Mouse (Mus musculus): ENCODE measurements at regions not wholly inside any gene's neighbourhood (a gene's known extent, or its start where the extent isn't known, plus 50 kb on each side); places are given as distances from the start of the nearest gene placed in this dataset.

GRCm38 (mm10) chr8:89634864-89635263 lies 590.9 kb upstream of the Sall1 start:
- H3K9me3 ChIP-seq (replicated peaks; ENCODE audit: low read length), result no peaks in the 10 kb centered on the region
- 90% methylated on average over 2 of the region's 2 CpGs for WGBS

GRCm38 (mm10) chr8:89632304-89632703 lies 588.3 kb upstream of the Sall1 start:
- Histone ChIP-seq H3K9ac (ENCODE audit: low read depth, low read length) (no peak overlapping the region), H3K4me3 (replicated peaks; ENCODE audit: low read depth, low read length) (no peak overlapping the region), H3K4me2 (ENCODE audit: low read length) (no peak overlapping the region), H3K27me3 (ENCODE audit: insufficient read depth, low read length) (no peaks in the 10 kb centered on the region), H3K4me1 (replicated peaks; ENCODE audit: insufficient read depth, low read length) (no peaks in the 10 kb centered on the region), H3K27ac (no peak overlapping the region), H3K9me3 (replicated peaks; ENCODE audit: low read length) (no peaks in the 10 kb centered on the region), H3K36me3 (ENCODE audit: insufficient read depth, low read length) (no peaks in the 10 kb centered on the region)
- WGBS, result 54% methylated on average over 5 of the region's 5 CpGs
- TF ChIP-seq CTCF (IDR thresholded peaks at IDR 0.05; ENCODE audit: low read depth), result no peak
- no peak for ATAC-seq (replicated peaks; ENCODE audit: low FRiP score, low read depth)
- no peak for DNase-seq (ENCODE audit: low spot score)

More at GRCm38 (mm10) chr8:89634864-89635263, 590.9 kb upstream of the Sall1 start:
- Histone ChIP-seq H3K27me3 (ENCODE audit: insufficient read depth, low read length) (no peaks in the 10 kb centered on the region), H3K27ac (no peak overlapping the region), H3K4me2 (ENCODE audit: low read length) (no peak overlapping the region), H3K4me3 (replicated peaks; ENCODE audit: low read depth, low read length) (no peak overlapping the region), H3K36me3 (ENCODE audit: insufficient read depth, low read length) (no peaks in the 10 kb centered on the region), H3K9ac (ENCODE audit: low read depth, low read length) (no peak overlapping the region), H3K4me1 (replicated peaks; ENCODE audit: insufficient read depth, low read length) (no peaks in the 10 kb centered on the region)
- TF ChIP-seq CTCF (IDR thresholded peaks at IDR 0.05; ENCODE audit: low read depth), result no peak
- no peak for ATAC-seq (replicated peaks; ENCODE audit: low FRiP score, low read depth)
- no peak for DNase-seq (ENCODE audit: low spot score)

- Histone ChIP-seq H3K4me2 (ENCODE audit: low read length) (no peak overlapping the region), H3K36me3 (ENCODE audit: insufficient read depth, low read length) (no peaks in the 10 kb centered on the region), H3K9ac (ENCODE audit: low read depth, low read length) (no peak overlapping the region), H3K4me3 (replicated peaks; ENCODE audit: low read depth, low read length) (no peak overlapping the region), H3K9me3 (replicated peaks; ENCODE audit: low read length) (no peaks in the 10 kb centered on the region), H3K27me3 (ENCODE audit: insufficient read depth, low read length) (no peaks in the 10 kb centered on the region), H3K27ac (no peak overlapping the region), H3K4me1 (replicated peaks; ENCODE audit: insufficient read depth, low read length) (no peaks in the 10 kb centered on the region)
- peak; percentile 44 for TF ChIP-seq CTCF (IDR thresholded peaks at IDR 0.05; ENCODE audit: low read depth)
- DNase-seq (ENCODE audit: low spot score), result no peak
- 83% methylated on average over 3 of the region's 3 CpGs for WGBS
- ATAC-seq (replicated peaks; ENCODE audit: low FRiP score, low read depth), result no peak
These were observed 586.6 kb upstream of the Sall1 start for GRCm38 (mm10) chr8:89630540-89630939.

GRCm38 (mm10) chr8:89618089-89618488 lies 574.1 kb upstream of the Sall1 start:
- no peak for TF ChIP-seq CTCF (IDR thresholded peaks at IDR 0.05; ENCODE audit: low read depth)
- Histone ChIP-seq H3K4me2 (ENCODE audit: low read length) (no peak overlapping the region), H3K9ac (ENCODE audit: low read depth, low read length) (no peak overlapping the region), H3K9me3 (replicated peaks; ENCODE audit: low read length) (no peaks in the 10 kb centered on the region), H3K4me1 (replicated peaks; ENCODE audit: insufficient read depth, low read length) (no peaks in the 10 kb centered on the region), H3K36me3 (ENCODE audit: insufficient read depth, low read length) (no peaks in the 10 kb centered on the region), H3K27me3 (ENCODE audit: insufficient read depth, low read length) (no peaks in the 10 kb centered on the region), H3K4me3 (replicated peaks; ENCODE audit: low read depth, low read length) (no peak overlapping the region), H3K27ac (no peak overlapping the region)
- ATAC-seq (replicated peaks; ENCODE audit: low FRiP score, low read depth) (no peak), DNase-seq (ENCODE audit: low spot score) (no peak)
- 87% methylated on average over 7 of the region's 7 CpGs for WGBS

- H3K27me3 ChIP-seq (ENCODE audit: insufficient read depth, low read length), result no peaks in the 10 kb centered on the region
- WGBS, result 40% methylated on average over 8 of the region's 8 CpGs
- ATAC-seq (replicated peaks; ENCODE audit: low FRiP score, low read depth) (no peak; the same call in 1 of the 2 replicates), DNase-seq (ENCODE audit: low spot score) (peak; percentile 34)
- H3K9ac ChIP-seq (ENCODE audit: low read depth, low read length), result no peak overlapping the region
- no peak overlapping the region for H3K4me2 ChIP-seq (ENCODE audit: low read length)
- H3K27ac ChIP-seq, result peak overlapping the region; percentile 36; the same call in 1 of the 2 replicates
- no peaks in the 10 kb centered on the region for H3K36me3 ChIP-seq (ENCODE audit: insufficient read depth, low read length)
- TF ChIP-seq CTCF (IDR thresholded peaks at IDR 0.05; ENCODE audit: low read depth), result no peak
- H3K4me1 ChIP-seq (replicated peaks; ENCODE audit: insufficient read depth, low read length), result no peaks in the 10 kb centered on the region
- H3K9me3 ChIP-seq (replicated peaks; ENCODE audit: low read length), result no peaks in the 10 kb centered on the region
- H3K4me3 ChIP-seq (replicated peaks; ENCODE audit: low read depth, low read length), result no peak overlapping the region
These were observed 572.0 kb upstream of the Sall1 start for GRCm38 (mm10) chr8:89615863-89616558.

GRCm38 (mm10) chr8:89609074-89609473 lies 565.1 kb upstream of the Sall1 start:
- TF ChIP-seq CTCF (IDR thresholded peaks at IDR 0.05; ENCODE audit: low read depth), result no peak
- no peaks in the 10 kb centered on the region for H3K36me3 ChIP-seq (ENCODE audit: insufficient read depth, low read length)
- DNase-seq (ENCODE audit: low spot score) (peak; percentile 70), ATAC-seq (replicated peaks; ENCODE audit: low FRiP score, low read depth) (no peak)
- no peak overlapping the region for H3K4me3 ChIP-seq (replicated peaks; ENCODE audit: low read depth, low read length)
- no peaks in the 10 kb centered on the region for H3K4me1 ChIP-seq (replicated peaks; ENCODE audit: insufficient read depth, low read length)
- no peaks in the 10 kb centered on the region for H3K27me3 ChIP-seq (ENCODE audit: insufficient read depth, low read length)
- H3K4me2 ChIP-seq (ENCODE audit: low read length), result no peak overlapping the region
- H3K9me3 ChIP-seq (replicated peaks; ENCODE audit: low read length), result no peaks in the 10 kb centered on the region
- H3K27ac ChIP-seq, result no peak overlapping the region
- WGBS, result 23% methylated on average over 4 of the region's 4 CpGs
- H3K9ac ChIP-seq (ENCODE audit: low read depth, low read length), result no peak overlapping the region

Measured in kidney, postnatal 0 days (tissue).